Mouse (Mus musculus) intestine, postnatal 0 days (tissue): Measurements from ENCODE around the gene Aco2. TPM values are rescaled to one million over a fixed set of nuclear protein-coding genes. Genes with fewer than 3 reads are reported as not detected.

ENCODE experiments used
- ATAC-seq: fragments of 200-750 bp; cut with Nextera tagmentation; 2 replicates; pipeline ENCODE4 v1.8.0; 2017; ENCODE audit warnings: mild to moderate bottlenecking, moderate TSS enrichment, moderate library complexity
- H3K27ac ChIP-seq: fragments of 300-500 bp; sonication (generic); 2 replicates; pipeline ENCODE4 v1.5.1; 2014; ENCODE audit warnings: mild to moderate bottlenecking, low read depth, low read length, moderate library complexity
- H3K27me3 ChIP-seq: fragments of 300-500 bp; sonication (generic); replicated peaks from 2 replicates; pipeline ENCODE4 v1.6.1; 2014; ENCODE audit warnings: low read length, mixed read lengths; ENCODE audit not compliant: control insufficient read depth, insufficient read depth
- H3K36me3 ChIP-seq: fragments of 300-500 bp; sonication (generic); 2 replicates; pipeline ENCODE4 v1.6.1; 2014; ENCODE audit warnings: mild to moderate bottlenecking, moderate library complexity; ENCODE audit not compliant: control insufficient read depth, insufficient read depth
- H3K4me1 ChIP-seq: fragments of 300-500 bp; sonication (generic); replicated peaks from 2 replicates; pipeline ENCODE4 v1.6.1; 2014; ENCODE audit warnings: antibody characterized with exemption, low read length, mixed read lengths; ENCODE audit not compliant: control insufficient read depth, insufficient read depth
- H3K4me2 ChIP-seq: fragments of 300-500 bp; sonication (generic); replicated peaks from 2 replicates; pipeline ENCODE4 v1.6.1; 2014; ENCODE audit warnings: low read depth, mild to moderate bottlenecking, moderate library complexity
- H3K4me3 ChIP-seq: fragments of 300-500 bp; sonication (generic); 2 replicates; pipeline ENCODE4 v1.5.1; 2014; ENCODE audit warnings: low read depth, low read length
- H3K9ac ChIP-seq: fragments of 300-500 bp; sonication (generic); 2 replicates; pipeline ENCODE4 v1.6.1; 2014; ENCODE audit warnings: mild to moderate bottlenecking, low read depth, low read length
- H3K9me3 ChIP-seq: fragments of 300-500 bp; sonication (generic); 2 replicates; pipeline ENCODE4 v1.6.1; 2016; ENCODE audit warnings: mixed run types; ENCODE audit not compliant: control insufficient read depth
- CTCF ChIP-seq: sonication (generic); IDR thresholded peaks from 2 replicates; pipeline ENCODE4 v1.5.1; 2016; ENCODE audit warnings: low read depth, mild to moderate bottlenecking, control low read depth, antibody characterized with exemption, moderate library complexity
- WGBS: fragments of 180-500 bp; shearing (Covaris S2); extraction: QIAGEN DNeasy Blood & Tissue Kit; methylation state at CpG from one replicate; pipeline ENCODE4 v1.1.7; 2014; 5-methylcytosine and 5-hydroxymethylcytosine counted together
- polyA plus RNA-seq: library from polyadenylated mRNA; unstranded; fragments of >200 nt; fragmentation: Nextera tagmentation; extraction: Ambion mirVana; gene quantifications from 2 replicates; pipeline ENCODE4 v1.2.1, GENCODE M21; 2015

The Aco2 gene
- polyA plus RNA-seq = 192 and 209 TPM in 2 replicates

- peak; percentile 93 for ATAC-seq
- H3K27ac ChIP-seq = peak within 1 kb of the TSS; percentile 94
- H3K36me3 ChIP-seq = peaks cover 30% of the 10 kb centered on the region
- peak within 1 kb of the TSS; percentile 100 for H3K4me3 ChIP-seq
- under 1% methylated on average over 52 of the region's 53 CpGs for WGBS
- no peaks in the 10 kb centered on the region for H3K27me3 ChIP-seq
- H3K4me1 ChIP-seq = 0 out of 2 replicates have a peak, but pooled peaks cover 8% of the 10 kb centered on the region
- H3K9ac ChIP-seq = peak within 1 kb of the TSS; percentile 89
- TF ChIP-seq CTCF = no peak
- H3K9me3 ChIP-seq = no peaks in the 10 kb centered on the region
- peak within 1 kb of the TSS; percentile 79 for H3K4me2 ChIP-seq
Observed at GRCm38 (mm10) chr15:81872262-81873136, at the start of gene Aco2. Gene Aco2, plus strand, starts transcription at chr15:81872309.

- no peaks in the 10 kb centered on the region for H3K4me1 ChIP-seq
- no peak overlapping the region for H3K4me3 ChIP-seq
- no peak for ATAC-seq
- no peaks in the 10 kb centered on the region for H3K9me3 ChIP-seq
- no peak overlapping the region for H3K27ac ChIP-seq
- TF ChIP-seq CTCF = no peak
- no peak overlapping the region for H3K4me2 ChIP-seq
- 82% methylated on average over 3 of the region's 3 CpGs for WGBS
- peaks cover 63% of the 10 kb centered on the region for H3K36me3 ChIP-seq
- no peak overlapping the region for H3K9ac ChIP-seq
- no peaks in the 10 kb centered on the region for H3K27me3 ChIP-seq
Observed at GRCm38 (mm10) chr15:81822631-81823030, 49.5 kb upstream of the Aco2 start.

- Histone ChIP-seq H3K4me3 (no peak overlapping the region), H3K27me3 (no peaks in the 10 kb centered on the region), H3K9ac (no peak overlapping the region), H3K36me3 (peaks cover 45% of the 10 kb centered on the region), H3K9me3 (no peaks in the 10 kb centered on the region), H3K4me2 (no peak overlapping the region), H3K4me1 (no peaks in the 10 kb centered on the region), H3K27ac (no peak overlapping the region)
- ATAC-seq = no peak
- TF ChIP-seq CTCF = no peak
- WGBS = 53% methylated on average over 3 of the region's 3 CpGs
Observed at GRCm38 (mm10) chr15:81824832-81825231, 47.3 kb upstream of the Aco2 start.

DNA sequence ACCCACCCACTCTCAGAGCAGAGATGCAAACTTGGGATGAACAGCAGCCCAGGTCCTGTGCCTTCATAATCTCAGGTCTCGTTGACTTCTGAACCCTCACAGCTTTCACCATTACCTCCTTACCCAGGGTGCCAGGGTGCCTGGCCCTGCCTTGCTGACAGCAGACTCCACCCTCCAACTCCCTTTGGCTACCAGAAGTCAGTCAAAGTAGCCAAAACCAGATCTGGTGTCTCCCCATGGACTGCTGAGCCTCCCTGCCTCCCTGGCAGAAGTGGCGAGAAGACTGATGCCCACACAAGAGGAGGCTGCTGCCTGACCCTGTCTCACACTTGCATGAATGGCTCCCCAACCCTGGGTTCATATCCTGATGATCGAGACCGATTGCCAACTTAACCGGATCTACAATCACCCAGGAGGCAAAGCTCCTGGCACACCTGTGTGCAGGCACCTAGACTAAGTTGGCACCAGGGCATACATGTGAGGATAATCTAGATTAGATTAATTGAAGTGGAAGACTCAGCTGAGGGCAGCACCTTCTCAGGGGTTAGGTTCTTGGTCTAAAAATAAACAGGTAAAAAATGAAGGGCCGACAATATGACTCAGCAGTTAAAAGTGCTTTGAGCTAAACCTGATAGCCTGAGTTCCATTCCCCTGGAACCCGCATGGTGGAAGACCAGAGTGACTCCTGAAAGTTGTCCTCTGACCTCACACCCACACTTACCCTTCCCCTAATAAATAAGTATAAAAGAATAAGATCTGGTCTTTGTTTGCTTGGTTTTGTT is 43.5 kb upstream of the Aco2 start:
- no peak for TF ChIP-seq CTCF
- no peak for ATAC-seq
- Histone ChIP-seq H3K9ac (no peak overlapping the region), H3K27ac (no peak overlapping the region), H3K4me1 (no peaks in the 10 kb centered on the region), H3K4me3 (no peak overlapping the region), H3K36me3 (peaks cover 20% of the 10 kb centered on the region), H3K4me2 (no peak overlapping the region), H3K27me3 (no peaks in the 10 kb centered on the region), H3K9me3 (no peaks in the 10 kb centered on the region)
- WGBS = 88% methylated on average over 7 of the region's 7 CpGs

- WGBS = 65% methylated on average over 2 of the region's 2 CpGs
- H3K4me2 ChIP-seq = no peak overlapping the region
- no peak overlapping the region for H3K4me3 ChIP-seq
- no peaks in the 10 kb centered on the region for H3K4me1 ChIP-seq
- no peak for ATAC-seq
- peaks cover 15% of the 10 kb centered on the region; the same call in 1 of the 2 replicates for H3K36me3 ChIP-seq
- no peaks in the 10 kb centered on the region for H3K9me3 ChIP-seq
- H3K27me3 ChIP-seq = no peaks in the 10 kb centered on the region
- H3K9ac ChIP-seq = no peak overlapping the region
- H3K27ac ChIP-seq = no peak overlapping the region
- no peak for TF ChIP-seq CTCF
Observed at GRCm38 (mm10) chr15:81829208-81829580, 42.9 kb upstream of the Aco2 start.

- H3K4me3 ChIP-seq = no peak overlapping the region
- H3K4me2 ChIP-seq = no peak overlapping the region
- H3K4me1 ChIP-seq = no peaks in the 10 kb centered on the region
- 75% methylated on average over 4 of the region's 4 CpGs for WGBS
- H3K9ac ChIP-seq = no peak overlapping the region
- no peak for ATAC-seq
- no peaks in the 10 kb centered on the region for H3K9me3 ChIP-seq
- 0 out of 2 replicates have a peak overlapping the region, but pooled peaks have one; percentile 46 for H3K27ac ChIP-seq
- TF ChIP-seq CTCF = no peak
- no peaks in the 10 kb centered on the region for H3K27me3 ChIP-seq
- peaks cover 4% of the 10 kb centered on the region; the same call in 1 of the 2 replicates for H3K36me3 ChIP-seq
Observed at GRCm38 (mm10) chr15:81830530-81830929, 41.6 kb upstream of the Aco2 start.
